12 mouse cellular contexts compared by ENCODE assay signal in the genomic region with DNA sequence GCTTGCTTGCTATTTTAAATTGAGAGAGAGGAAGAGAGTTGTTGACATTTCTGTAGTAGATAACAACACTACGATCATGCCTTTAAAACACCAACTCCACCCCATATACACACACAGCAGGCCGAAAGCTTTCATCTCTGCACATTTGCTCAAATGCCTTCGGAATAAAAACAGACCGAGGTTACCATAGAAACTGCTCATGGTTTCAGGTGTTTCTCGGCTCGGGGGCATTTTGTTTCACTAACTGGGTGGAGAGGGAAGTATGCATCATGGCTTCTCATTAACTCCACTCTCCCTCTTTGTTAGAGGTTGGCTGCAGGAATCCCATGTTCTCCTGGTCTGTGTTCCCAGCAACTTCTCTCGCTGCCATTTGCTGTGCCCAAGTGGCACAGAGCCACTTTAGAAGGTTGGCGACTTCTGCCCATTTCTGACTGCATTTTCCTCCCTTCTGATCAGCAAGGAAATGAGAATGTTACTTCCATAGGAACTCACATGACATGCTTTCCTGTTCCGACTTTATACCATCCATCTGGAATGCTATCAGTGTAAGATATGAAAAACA. TPM values are rescaled to one million over a fixed set of nuclear protein-coding genes. Genes with fewer than 3 reads are reported as not detected.
DNase-seq lines count a peak whose midpoint lies in the region; ATAC-seq lines count a peak whose summit lies in the region.
"Had no signal": no experiment of that assay in that cellular context is flagged by ENCODE, and none has a peak within 500 bp of the region (broad histone marks: within the 10 kb centered on the region; RNA-seq: fewer than 3 reads in every experiment).

No protein-coding gene starts in this region.

- peak; percentile 68 for DNase-seq in midbrain, embryonic 14.5 days
- DNase-seq in midbrain, embryonic 11.5 days (ENCODE audit: low spot score, missing footprints), result no peak
- peak; percentile 22 for DNase-seq in T-cell, adult 2 months (ENCODE audit: low spot score)
- DNase-seq in limb, embryonic 11.5 days (ENCODE audit: low spot score), result peak; percentile 40
- no peak for DNase-seq in kidney, adult 8-10 months
- DNase-seq: gastrocnemius, postnatal 36 days; thymus, postnatal 14 days had no signal

- WGBS in forebrain, embryonic 15.5 days, result 38% methylated on average over 9 of the region's 9 CpGs
- 63% methylated on average over 9 of the region's 9 CpGs for WGBS in forebrain, embryonic 12.5 days
- WGBS in midbrain, embryonic 14.5 days, result 54% methylated on average over 9 of the region's 9 CpGs
- 74% methylated on average over 9 of the region's 9 CpGs for WGBS in midbrain, embryonic 11.5 days
- WGBS in limb, embryonic 11.5 days, result 54% methylated on average over 9 of the region's 9 CpGs

- H3K4me2 ChIP-seq in forebrain, embryonic 15.5 days (replicated peaks), result no peak overlapping the region
- no peak overlapping the region for H3K4me2 ChIP-seq in forebrain, embryonic 12.5 days
- no peak overlapping the region for H3K4me2 ChIP-seq in midbrain, embryonic 14.5 days (ENCODE audit: low read length)
- no peak overlapping the region for H3K4me2 ChIP-seq in midbrain, embryonic 11.5 days
- H3K4me2 ChIP-seq in limb, embryonic 11.5 days (ENCODE audit: low read depth, severe bottlenecking), result no peak overlapping the region
- H3K4me2 ChIP-seq: heart, embryonic 15.5 days; limb, embryonic 15.5 days had no signal

- H3K27ac ChIP-seq in forebrain, embryonic 15.5 days (replicated peaks), result peak overlapping the region; percentile 40
- no peak overlapping the region for H3K27ac ChIP-seq in forebrain, embryonic 12.5 days
- H3K27ac ChIP-seq in midbrain, embryonic 14.5 days (replicated peaks; ENCODE audit: low read depth, low read length), result 0 out of 2 replicates have a peak overlapping the region, but pooled peaks have one; percentile 45
- no peak overlapping the region for H3K27ac ChIP-seq in midbrain, embryonic 11.5 days (ENCODE audit: low read depth, low read length)
- no peak overlapping the region for H3K27ac ChIP-seq in limb, embryonic 11.5 days (replicated peaks; ENCODE audit: low read depth, low read length)
- H3K27ac ChIP-seq: heart, embryonic 15.5 days; limb, embryonic 15.5 days had no signal

- 0 out of 2 replicates have a peak, but pooled peaks have one; percentile 17 for ATAC-seq in forebrain, embryonic 15.5 days (replicated peaks)
- ATAC-seq in forebrain, embryonic 12.5 days (ENCODE audit: low FRiP score), result no peak
- no peak for ATAC-seq in midbrain, embryonic 14.5 days (ENCODE audit: low FRiP score, low TSS enrichment)
- no peak for ATAC-seq in midbrain, embryonic 11.5 days (ENCODE audit: low FRiP score)
- ATAC-seq in limb, embryonic 11.5 days (ENCODE audit: insufficient number of reproducible peaks, low FRiP score, low TSS enrichment, low read depth), result no peak
- ATAC-seq: activated CD4-positive, CD25-positive, alpha-beta regulatory T cell, adult 4 months had no signal

- no peaks in the 10 kb centered on the region for H3K36me3 ChIP-seq in forebrain, embryonic 15.5 days
- H3K36me3 ChIP-seq in forebrain, embryonic 12.5 days (replicated peaks), result no peaks in the 10 kb centered on the region
- no peaks in the 10 kb centered on the region for H3K36me3 ChIP-seq in midbrain, embryonic 14.5 days (ENCODE audit: control insufficient read depth, insufficient read depth, low read length)
- H3K36me3 ChIP-seq in midbrain, embryonic 11.5 days (ENCODE audit: control insufficient read depth, insufficient read depth, low read length), result no peaks in the 10 kb centered on the region
- H3K36me3 ChIP-seq in limb, embryonic 11.5 days (ENCODE audit: control insufficient read depth, insufficient read depth, low read length), result no peaks in the 10 kb centered on the region
- H3K36me3 ChIP-seq: heart, embryonic 15.5 days; limb, embryonic 15.5 days had no signal

- H3K4me1 ChIP-seq in forebrain, embryonic 15.5 days, result peaks cover 17% of the 10 kb centered on the region
- H3K4me1 ChIP-seq in forebrain, embryonic 12.5 days, result no peaks in the 10 kb centered on the region
- peaks cover 9% of the 10 kb centered on the region for H3K4me1 ChIP-seq in midbrain, embryonic 14.5 days (ENCODE audit: control insufficient read depth, insufficient read depth, low read length)
- no peaks in the 10 kb centered on the region; the same call in 1 of the 2 replicates for H3K4me1 ChIP-seq in midbrain, embryonic 11.5 days (ENCODE audit: control insufficient read depth, insufficient read depth, low read length)
- no peaks in the 10 kb centered on the region for H3K4me1 ChIP-seq in limb, embryonic 11.5 days (ENCODE audit: control insufficient read depth, insufficient read depth, low read length)
- H3K4me1 ChIP-seq: heart, embryonic 15.5 days; limb, embryonic 15.5 days had no signal

- no peaks in the 10 kb centered on the region for H3K9me3 ChIP-seq in forebrain, embryonic 15.5 days
- no peaks in the 10 kb centered on the region for H3K9me3 ChIP-seq in forebrain, embryonic 12.5 days
- no peaks in the 10 kb centered on the region for H3K9me3 ChIP-seq in midbrain, embryonic 14.5 days (ENCODE audit: control insufficient read depth, low read length)
- no peaks in the 10 kb centered on the region for H3K9me3 ChIP-seq in midbrain, embryonic 11.5 days (ENCODE audit: control insufficient read depth, low read length)
- H3K9me3 ChIP-seq in limb, embryonic 11.5 days (ENCODE audit: control insufficient read depth, low read length), result no peaks in the 10 kb centered on the region
- H3K9me3 ChIP-seq: heart, embryonic 15.5 days; limb, embryonic 15.5 days had no signal

- no peak overlapping the region for H3K4me3 ChIP-seq in forebrain, embryonic 15.5 days
- no peak overlapping the region for H3K4me3 ChIP-seq in forebrain, embryonic 12.5 days (replicated peaks)
- H3K4me3 ChIP-seq in midbrain, embryonic 14.5 days (replicated peaks; ENCODE audit: low read depth, low read length), result no peak overlapping the region
- no peak overlapping the region for H3K4me3 ChIP-seq in midbrain, embryonic 11.5 days (ENCODE audit: low read depth, low read length)
- H3K4me3 ChIP-seq in limb, embryonic 11.5 days (ENCODE audit: low read depth, low read length), result no peak overlapping the region
- H3K4me3 ChIP-seq: heart, embryonic 15.5 days; limb, embryonic 15.5 days had no signal

- no peaks in the 10 kb centered on the region for H3K27me3 ChIP-seq in forebrain, embryonic 15.5 days
- H3K27me3 ChIP-seq in forebrain, embryonic 12.5 days, result no peaks in the 10 kb centered on the region
- no peaks in the 10 kb centered on the region for H3K27me3 ChIP-seq in midbrain, embryonic 14.5 days (ENCODE audit: control insufficient read depth, insufficient read depth, low read length)
- no peaks in the 10 kb centered on the region for H3K27me3 ChIP-seq in midbrain, embryonic 11.5 days (ENCODE audit: control insufficient read depth, insufficient read depth, low read length)
- H3K27me3 ChIP-seq in limb, embryonic 11.5 days (ENCODE audit: control insufficient read depth, insufficient read depth, low read length), result no peaks in the 10 kb centered on the region
- H3K27me3 ChIP-seq: heart, embryonic 15.5 days; limb, embryonic 15.5 days had no signal

- H3K9ac ChIP-seq in forebrain, embryonic 15.5 days (replicated peaks), result no peak overlapping the region
- H3K9ac ChIP-seq in forebrain, embryonic 12.5 days, result no peak overlapping the region
- H3K9ac ChIP-seq in midbrain, embryonic 14.5 days (replicated peaks; ENCODE audit: low read length), result no peak overlapping the region; the same call in 1 of the 2 replicates
- no peak overlapping the region for H3K9ac ChIP-seq in midbrain, embryonic 11.5 days (ENCODE audit: low read length)
- no peak overlapping the region for H3K9ac ChIP-seq in limb, embryonic 11.5 days (ENCODE audit: low read length)
- H3K9ac ChIP-seq: heart, embryonic 15.5 days; limb, embryonic 15.5 days had no signal

RNA-seq across cellular contexts. Expression of gene Ctso, which starts 5.6 kb away (rescaled TPM):
- polyA plus RNA-seq in forebrain, embryonic 15.5 days (2015; fragmentation: Nextera tagmentation; extraction: Ambion mirVana), result 8.3 and 8.7 TPM in 2 replicates
- polyA plus RNA-seq in forebrain, embryonic 12.5 days (2016; fragmentation: Nextera tagmentation; extraction: Ambion mirVana), result 7.1 and 7.5 TPM in 2 replicates
- 5.1 and 7.1 TPM in 2 replicates for polyA plus RNA-seq in midbrain, embryonic 14.5 days (2014; fragmentation: Nextera tagmentation; extraction: Ambion mirVana)
- 5.5 and 6.0 TPM in 2 replicates for polyA plus RNA-seq in midbrain, embryonic 11.5 days (2014; fragmentation: Nextera tagmentation; extraction: Ambion mirVana)
- 6.2 and 6.4 TPM in 2 replicates for polyA plus RNA-seq in limb, embryonic 11.5 days (2014; fragmentation: Nextera tagmentation; extraction: Ambion mirVana)

RNA-seq across cellular contexts. Expression of gene Tdo2, which starts 49.2 kb away (rescaled TPM):
- polyA plus RNA-seq in forebrain, embryonic 15.5 days (2015; fragmentation: Nextera tagmentation; extraction: Ambion mirVana), result 1.2 and 2.0 TPM in 2 replicates
- 0.10 TPM in 1 of 2 replicates, not detected in the other for polyA plus RNA-seq in forebrain, embryonic 12.5 days (2016; fragmentation: Nextera tagmentation; extraction: Ambion mirVana)
- 0.25 TPM in 1 of 2 replicates, not detected in the other for polyA plus RNA-seq in midbrain, embryonic 14.5 days (2014; fragmentation: Nextera tagmentation; extraction: Ambion mirVana)
- not detected in 2 replicates for polyA plus RNA-seq in midbrain, embryonic 11.5 days (2014; fragmentation: Nextera tagmentation; extraction: Ambion mirVana)
- polyA plus RNA-seq in limb, embryonic 11.5 days (2014; fragmentation: Nextera tagmentation; extraction: Ambion mirVana), result 0.48 and 1.6 TPM in 2 replicates

RNA-seq across cellular contexts. Expression of gene Asic5, which starts 55.2 kb away (rescaled TPM):
- not detected in 2 replicates for polyA plus RNA-seq in forebrain, embryonic 15.5 days (2015; fragmentation: Nextera tagmentation; extraction: Ambion mirVana)
- polyA plus RNA-seq in forebrain, embryonic 12.5 days (2016; fragmentation: Nextera tagmentation; extraction: Ambion mirVana), result not detected in 2 replicates
- not detected in 2 replicates for polyA plus RNA-seq in midbrain, embryonic 14.5 days (2014; fragmentation: Nextera tagmentation; extraction: Ambion mirVana)
- polyA plus RNA-seq in midbrain, embryonic 11.5 days (2014; fragmentation: Nextera tagmentation; extraction: Ambion mirVana), result not detected in 2 replicates
- polyA plus RNA-seq in limb, embryonic 11.5 days (2014; fragmentation: Nextera tagmentation; extraction: Ambion mirVana), result not detected in 2 replicates
- polyA plus RNA-seq: activated CD4-positive, CD25-positive, alpha-beta regulatory T cell, adult 4 months; heart, embryonic 15.5 days; limb, embryonic 15.5 days had no signal

Comparison
In these comparisons a context has a peak if more than half of its experiments do, and no peak if none do; other contexts are left out.
1. H3K27ac ChIP-seq: peak in forebrain, embryonic 15.5 days (single experiment) and midbrain, embryonic 14.5 days (single experiment); none in forebrain, embryonic 12.5 days (single experiment), midbrain, embryonic 11.5 days (single experiment) and limb, embryonic 11.5 days (single experiment).
2. DNase-seq: peak in midbrain, embryonic 14.5 days (single experiment), T-cell, adult 2 months (single experiment) and limb, embryonic 11.5 days (single experiment); none in midbrain, embryonic 11.5 days (single experiment) and kidney, adult 8-10 months (0 of 2).